Mouse (Mus musculus) midbrain, postnatal 0 days (tissue): ENCODE data around the gene Abhd2. TPM values are rescaled to one million over a fixed set of nuclear protein-coding genes. Genes with fewer than 3 reads are reported as not detected.
A peak's percentile ranks its signal among the peaks of the same experiment; 100 is the strongest.

Experiments used
- ATAC-seq: fragments of 200-750 bp; cut with Nextera tagmentation; 2 replicates; pipeline ENCODE4 v1.8.0; 2017; ENCODE audit warnings: moderate number of reproducible peaks, mild to moderate bottlenecking, moderate TSS enrichment, moderate library complexity; ENCODE audit not compliant: low FRiP score
- DNase-seq: peaks from one replicate; pipeline ENCODE4 v3.0.0-alpha.2; 2015; ENCODE audit warnings: low spot score
- H3K27ac ChIP-seq: fragments of 300-500 bp; sonication (generic); 2 replicates; pipeline ENCODE4 v1.5.1; 2014; ENCODE audit warnings: low read depth, mild to moderate bottlenecking, low read length, mixed read lengths
- H3K27me3 ChIP-seq: fragments of 300-500 bp; sonication (generic); 2 replicates; pipeline ENCODE4 v1.6.1; 2014; ENCODE audit warnings: low read length, control low read depth, mixed read lengths; ENCODE audit not compliant: insufficient read depth
- H3K36me3 ChIP-seq: fragments of 300-500 bp; sonication (generic); 2 replicates; pipeline ENCODE4 v1.6.1; 2014; ENCODE audit warnings: low read length, control low read depth, mixed read lengths; ENCODE audit not compliant: insufficient read depth
- H3K4me1 ChIP-seq: fragments of 300-500 bp; sonication (generic); 2 replicates; pipeline ENCODE4 v1.6.1; 2014; ENCODE audit warnings: mild to moderate bottlenecking, control low read depth, antibody characterized with exemption, low read length, mixed read lengths; ENCODE audit not compliant: insufficient read depth
- H3K4me2 ChIP-seq: fragments of 300-500 bp; sonication (generic); 2 replicates; pipeline ENCODE4 v1.6.1; 2014; ENCODE audit warnings: low read depth, mild to moderate bottlenecking, low read length, mixed read lengths; ENCODE audit not compliant: poor library complexity, severe bottlenecking
- H3K4me3 ChIP-seq: fragments of 300-500 bp; sonication (generic); 2 replicates; pipeline ENCODE4 v1.5.1; 2014; ENCODE audit warnings: low read depth, mild to moderate bottlenecking, low read length, moderate library complexity
- H3K9ac ChIP-seq: fragments of 300-500 bp; sonication (generic); replicated peaks from 2 replicates; pipeline ENCODE4 v1.6.1; 2014; ENCODE audit warnings: mild to moderate bottlenecking, low read length, moderate library complexity, mixed read lengths; ENCODE audit not compliant: poor library complexity, severe bottlenecking
- H3K9me3 ChIP-seq: fragments of 300-500 bp; sonication (generic); 2 replicates; pipeline ENCODE4 v1.6.1; 2016; ENCODE audit warnings: low read length, control low read depth
- CTCF ChIP-seq: IDR thresholded peaks from 2 replicates; pipeline ENCODE4 v1.5.1; 2016; ENCODE audit warnings: antibody characterized with exemption, mild to moderate bottlenecking
- WGBS: fragments of 180-500 bp; shearing (Covaris S2); extraction: QIAGEN DNeasy Blood & Tissue Kit; methylation state at CpG from one replicate; pipeline ENCODE4 v1.1.7; 2014; 5-methylcytosine and 5-hydroxymethylcytosine counted together
- polyA plus RNA-seq: library from polyadenylated mRNA; unstranded; fragments of >200 nt; fragmentation: Nextera tagmentation; extraction: Ambion mirVana; gene quantifications from 2 replicates; pipeline ENCODE4 v1.2.1, GENCODE M21; 2015
- total RNA-seq: library from RNA; depleted of rRNA; stranded (reverse); fragments of >200 nt; gene quantifications from 2 replicates; pipeline ENCODE4 v1.2.3, GENCODE M21; 2014

The Abhd2 gene
- total and polyA plus RNA-seq, 2 experiments from 2014 or later = 23.0 to 85.7 TPM

DNA sequence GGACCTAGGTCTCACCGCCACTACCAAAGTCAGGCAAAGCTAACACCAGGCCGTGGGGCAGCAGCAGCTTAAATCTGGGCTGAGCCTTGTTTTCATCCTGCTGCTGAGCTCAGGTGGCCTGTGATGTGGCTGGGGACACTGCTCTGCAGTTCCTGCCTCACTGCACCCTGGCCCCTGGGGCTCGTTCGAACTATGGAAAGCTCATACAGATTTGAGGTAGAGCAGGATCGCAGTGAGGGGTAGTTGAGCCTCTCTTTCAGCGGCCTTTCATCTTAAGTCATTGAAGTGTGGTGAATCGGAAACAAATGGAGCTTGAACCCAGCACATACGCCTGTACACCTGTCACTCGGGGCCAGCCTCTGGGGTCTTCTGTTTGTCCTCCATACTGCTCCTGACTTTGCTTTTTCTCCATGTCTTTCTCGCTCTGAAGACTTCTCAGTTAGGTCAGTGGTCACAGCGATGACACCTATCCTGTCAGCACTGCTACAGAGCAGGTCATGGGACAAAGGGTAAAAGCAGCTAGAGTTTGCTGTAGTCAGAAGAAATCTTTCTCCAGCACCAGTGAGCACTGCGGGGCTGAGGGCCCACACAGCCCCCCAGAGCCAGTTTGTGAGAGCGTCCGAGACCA lies 20.7 kb downstream of the Abhd2 start:
- Histone ChIP-seq H3K27ac (no peak overlapping the region), H3K9me3 (no peaks in the 10 kb centered on the region), H3K27me3 (no peaks in the 10 kb centered on the region), H3K9ac (no peak overlapping the region), H3K4me2 (no peak overlapping the region), H3K4me1 (peaks cover 7% of the 10 kb centered on the region; the same call in 1 of the 2 replicates), H3K36me3 (peaks cover 10% of the 10 kb centered on the region), H3K4me3 (no peak overlapping the region)
- no peak for TF ChIP-seq CTCF
- ATAC-seq (no peak), DNase-seq (no peak)
- WGBS = 48% methylated on average over 14 of the region's 14 CpGs

DNA sequence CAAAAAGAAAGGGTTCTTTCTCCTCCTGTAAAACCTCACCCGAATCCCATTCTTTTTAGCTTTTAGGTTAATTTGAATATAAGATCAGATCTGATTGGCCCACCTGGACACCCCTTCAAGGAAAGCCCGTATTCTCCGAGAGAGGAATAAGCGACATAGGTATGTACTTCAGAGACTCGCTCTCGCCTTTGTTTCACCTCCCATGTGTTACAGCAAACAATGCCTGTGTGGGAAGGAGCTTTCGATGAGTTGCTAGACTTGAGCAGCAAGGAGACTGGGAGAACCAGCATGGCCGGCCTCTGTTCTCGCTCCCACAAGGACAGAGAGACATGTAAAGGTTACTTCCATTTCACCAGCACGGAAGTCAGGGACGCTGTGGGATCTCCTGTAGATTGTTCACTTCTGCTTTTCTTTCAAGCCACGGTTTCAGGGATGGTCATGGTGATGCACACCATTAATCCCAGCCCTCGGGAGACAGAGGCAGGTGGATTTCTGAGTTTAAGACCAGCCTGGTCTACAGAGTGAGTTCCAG lies 21.5 kb downstream of the Abhd2 start:
- H3K4me3 ChIP-seq = no peak overlapping the region
- H3K27me3 ChIP-seq = no peaks in the 10 kb centered on the region
- H3K36me3 ChIP-seq = peaks cover 14% of the 10 kb centered on the region
- H3K9me3 ChIP-seq = no peaks in the 10 kb centered on the region
- no peak for ATAC-seq
- no peak for TF ChIP-seq CTCF
- WGBS = 85% methylated on average over 13 of the region's 13 CpGs
- H3K4me1 ChIP-seq = peaks cover 7% of the 10 kb centered on the region; the same call in 1 of the 2 replicates
- H3K4me2 ChIP-seq = no peak overlapping the region
- 0 out of 2 replicates have a peak overlapping the region, but pooled peaks have one; percentile 18 for H3K27ac ChIP-seq
- H3K9ac ChIP-seq = no peak overlapping the region
- no peak for DNase-seq

GRCm38 (mm10) chr7:79295196-79295826 lies 22.3 kb downstream of the Abhd2 start:
- ATAC-seq (no peak), DNase-seq (peak; percentile 44)
- no peaks in the 10 kb centered on the region for H3K27me3 ChIP-seq
- peak overlapping the region; percentile 43; the same call in 1 of the 2 replicates for H3K27ac ChIP-seq
- no peak for TF ChIP-seq CTCF
- 42% methylated on average over 13 of the region's 13 CpGs for WGBS
- no peak overlapping the region for H3K4me3 ChIP-seq
- no peaks in the 10 kb centered on the region for H3K9me3 ChIP-seq
- no peak overlapping the region; the same call in 1 of the 2 replicates for H3K4me2 ChIP-seq
- H3K9ac ChIP-seq = no peak overlapping the region
- peaks cover 7% of the 10 kb centered on the region; the same call in 1 of the 2 replicates for H3K4me1 ChIP-seq
- peaks cover 14% of the 10 kb centered on the region for H3K36me3 ChIP-seq

DNA sequence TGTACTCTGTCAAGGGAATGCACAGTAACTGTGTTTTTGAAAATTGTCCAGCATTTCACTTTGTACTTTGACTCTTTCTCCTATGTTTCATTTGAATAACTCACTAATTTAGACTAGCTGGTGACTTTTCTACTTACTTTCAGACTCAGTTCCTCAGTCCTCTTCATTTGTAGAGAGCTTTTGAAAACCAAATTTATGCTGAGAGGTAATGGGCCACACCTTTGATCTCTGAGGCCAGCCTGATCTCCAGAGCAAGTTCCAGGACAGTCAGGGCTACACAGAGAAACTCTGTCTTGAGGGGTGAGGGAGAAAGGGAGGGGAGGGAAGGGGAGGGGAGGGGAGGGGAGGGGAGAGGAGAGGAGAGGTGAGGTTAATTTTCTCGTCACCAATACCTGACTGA lies 25.7 kb downstream of the Abhd2 start:
- DNase-seq (no peak), ATAC-seq (no peak)
- no peaks in the 10 kb centered on the region for H3K9me3 ChIP-seq
- peaks cover 16% of the 10 kb centered on the region for H3K36me3 ChIP-seq
- 43% methylated on average over 1 of the region's 1 CpGs for WGBS
- H3K4me1 ChIP-seq = peaks cover 9% of the 10 kb centered on the region; the same call in 1 of the 2 replicates
- no peak overlapping the region for H3K27ac ChIP-seq
- H3K27me3 ChIP-seq = no peaks in the 10 kb centered on the region
- H3K4me2 ChIP-seq = no peak overlapping the region
- no peak overlapping the region for H3K9ac ChIP-seq
- TF ChIP-seq CTCF = no peak
- H3K4me3 ChIP-seq = no peak overlapping the region

GRCm38 (mm10) chr7:79299548-79299947 lies 26.5 kb downstream of the Abhd2 start:
- no peak for ATAC-seq
- Histone ChIP-seq H3K4me2 (no peak overlapping the region), H3K27me3 (no peaks in the 10 kb centered on the region), H3K9me3 (no peaks in the 10 kb centered on the region), H3K9ac (no peak overlapping the region), H3K27ac (no peak overlapping the region), H3K4me3 (no peak overlapping the region), H3K4me1 (peaks cover 9% of the 10 kb centered on the region; the same call in 1 of the 2 replicates), H3K36me3 (peaks cover 16% of the 10 kb centered on the region)
- no peak for TF ChIP-seq CTCF
- no peak for DNase-seq
- WGBS = 79% methylated on average over 7 of the region's 7 CpGs
